Mouse (Mus musculus) liver, embryonic 14.5 days (tissue): ENCODE measurements around the gene C3. TPM values are rescaled to one million over a fixed set of nuclear protein-coding genes. Genes with fewer than 3 reads are reported as not detected.

Experiments used
- ATAC-seq: fragments of 200-750 bp; cut with Nextera tagmentation; 2 replicates; pipeline ENCODE4 v1.8.0; 2017; ENCODE audit warnings: moderate number of reproducible peaks, mild to moderate bottlenecking, moderate library complexity; ENCODE audit not compliant: insufficient read depth
- DNase-seq, 3 experiments: peaks; one replicate each; pipeline ENCODE4 v3.0.0-alpha.2; 2012 to 2013; ENCODE audit warnings: low read depth in 3 of 3, low spot score in 3 of 3
- H3K27ac ChIP-seq: fragments of 300-500 bp; sonication (generic); 2 replicates; pipeline ENCODE4 v1.5.1; 2014; ENCODE audit warnings: moderate library complexity, mild to moderate bottlenecking, control low read depth, inconsistent platforms
- H3K27me3 ChIP-seq: fragments of 300-500 bp; sonication (generic); 2 replicates; pipeline ENCODE4 v1.6.1; 2014; ENCODE audit warnings: mild to moderate bottlenecking, low read length, moderate library complexity; ENCODE audit not compliant: control insufficient read depth, insufficient read depth
- H3K36me3 ChIP-seq: fragments of 300-500 bp; sonication (generic); replicated peaks from 2 replicates; pipeline ENCODE4 v1.6.1; 2014; ENCODE audit warnings: low read depth; ENCODE audit not compliant: control insufficient read depth, insufficient read depth
- H3K4me1 ChIP-seq, 2 experiments: fragments of 200-500 bp in 1 of 2; fragments of 300-500 bp in 1 of 2; sonication (generic) in 1 of 2; replicated peaks; 2 replicates each; pipeline ENCODE4 v1.6.1; 2012 to 2014; ENCODE audit warnings: antibody characterized with exemption in 1 of 2, inconsistent platforms in 1 of 2, low read length in 1 of 2; ENCODE audit not compliant: control insufficient read depth in 2 of 2, insufficient read depth in 2 of 2
- H3K4me2 ChIP-seq: fragments of 300-500 bp; sonication (generic); 2 replicates; pipeline ENCODE4 v1.6.1; 2014; ENCODE audit warnings: low read depth, mild to moderate bottlenecking, control low read depth, moderate library complexity
- H3K4me3 ChIP-seq, 2 experiments: fragments of 200-500 bp in 1 of 2; fragments of 300-500 bp in 1 of 2; sonication (generic) in 1 of 2; 2 replicates each; pipeline ENCODE4 v1.5.1; 2012 to 2014; ENCODE audit warnings: low read depth in 2 of 2, low read length in 2 of 2, mild to moderate bottlenecking in 2 of 2, control low read depth in 1 of 2, inconsistent platforms in 1 of 2, moderate library complexity in 1 of 2; ENCODE audit not compliant: insufficient read depth in 1 of 2
- H3K9ac ChIP-seq: fragments of 300-500 bp; sonication (generic); replicated peaks from 2 replicates; pipeline ENCODE4 v1.6.1; 2014; ENCODE audit warnings: mild to moderate bottlenecking, control low read depth, moderate library complexity
- H3K9me3 ChIP-seq: fragments of 300-500 bp; sonication (generic); 2 replicates; pipeline ENCODE4 v1.6.1; 2016; ENCODE audit warnings: low read length, mixed read lengths; ENCODE audit not compliant: control insufficient read depth
- CTCF ChIP-seq: IDR thresholded peaks from 2 replicates; pipeline ENCODE4 v1.5.1; 2016; ENCODE audit warnings: antibody characterized with exemption, low read depth, control low read depth
- EP300 ChIP-seq: IDR thresholded peaks from 2 replicates; pipeline ENCODE4 v1.6.1; 2016; ENCODE audit warnings: antibody characterized with exemption, low read depth
- WGBS: fragments of 180-500 bp; shearing (Covaris S2); extraction: QIAGEN DNeasy Blood & Tissue Kit; methylation state at CpG from one replicate; pipeline ENCODE4 v1.1.7; 2014; ENCODE audit not compliant: insufficient replicate concordance; 5-methylcytosine and 5-hydroxymethylcytosine counted together
- polyA plus RNA-seq, 2 experiments: library from polyadenylated mRNA; depleted of rRNA in 1 of 2; stranded (reverse) in 1 of 2; unstranded in 1 of 2; fragments of >200 nt; fragmentation: Nextera tagmentation in 1 of 2; extraction: Ambion mirVana in 1 of 2; gene quantifications; 2 replicates each; pipeline versions ENCODE4 v1.2.1 to v1.2.3; 2012 to 2014

The C3 gene
- polyA plus RNA-seq, 2 experiments: 205 to 240 TPM

GRCm38 (mm10) chr17:57198252-57198651 lies 29.7 kb downstream of the C3 start:
- no peak for TF ChIP-seq CTCF
- TF ChIP-seq EP300: no peak
- no peaks in the 10 kb centered on the region for H3K9me3 ChIP-seq
- no peaks in the 10 kb centered on the region for H3K36me3 ChIP-seq
- H3K4me3 ChIP-seq: no peak overlapping the region
- ATAC-seq: no peak
- no peak overlapping the region for H3K9ac ChIP-seq
- DNase-seq: no peak
- H3K4me1 ChIP-seq: 0 out of 4 replicates have a peak, but pooled peaks cover 0 to 2% of the 10 kb centered on the region in 2 experiments
- no peaks in the 10 kb centered on the region for H3K27me3 ChIP-seq
- H3K4me2 ChIP-seq: no peak overlapping the region
- whole genome bisulfite sequencing: 19% methylated on average over 3 of the region's 3 CpGs
- H3K27ac ChIP-seq: no peak overlapping the region

GRCm38 (mm10) chr17:57195326-57196010 lies 32.5 kb downstream of the C3 start:
- 0 out of 4 replicates have a peak, but pooled peaks cover 0 to 2% of the 10 kb centered on the region in 2 experiments for H3K4me1 ChIP-seq
- no peaks in the 10 kb centered on the region for H3K9me3 ChIP-seq
- no peak overlapping the region for H3K9ac ChIP-seq
- no peaks in the 10 kb centered on the region for H3K36me3 ChIP-seq
- WGBS: 56% methylated on average over 8 of the region's 8 CpGs
- ATAC-seq (no peak), DNase-seq (no peak)
- H3K27me3 ChIP-seq: no peaks in the 10 kb centered on the region
- TF ChIP-seq CTCF: no peak
- TF ChIP-seq EP300: no peak
- H3K27ac ChIP-seq: no peak overlapping the region
- no peak overlapping the region for H3K4me3 ChIP-seq
- H3K4me2 ChIP-seq: no peak overlapping the region

GRCm38 (mm10) chr17:57194771-57195170 lies 33.2 kb downstream of the C3 start:
- no peak for DNase-seq
- H3K27me3 ChIP-seq: no peaks in the 10 kb centered on the region
- TF ChIP-seq CTCF: no peak
- TF ChIP-seq EP300: no peak
- H3K9me3 ChIP-seq: no peaks in the 10 kb centered on the region
- H3K4me1 ChIP-seq: 0 out of 4 replicates have a peak, but pooled peaks cover 0 to 2% of the 10 kb centered on the region in 2 experiments
- no peaks in the 10 kb centered on the region for H3K36me3 ChIP-seq
- H3K4me2 ChIP-seq: no peak overlapping the region
- no peak overlapping the region for H3K27ac ChIP-seq
- 44% methylated on average over 3 of the region's 3 CpGs for WGBS
- no peak overlapping the region for H3K9ac ChIP-seq
- no peak for ATAC-seq
- H3K4me3 ChIP-seq: no peak overlapping the region

GRCm38 (mm10) chr17:57194041-57194507 lies 33.9 kb downstream of the C3 start, which contains the start of gene Tnfsf14:
TSS of gene Tnfsf14 (minus strand) at chr17:57194177.
- WGBS: 15% methylated on average over 11 of the region's 11 CpGs
- Histone ChIP-seq H3K36me3 (no peaks in the 10 kb centered on the region), H3K4me1 (0 out of 4 replicates have a peak, but pooled peaks cover 0 to 2% of the 10 kb centered on the region in 2 experiments), H3K9me3 (no peaks in the 10 kb centered on the region), H3K27me3 (no peaks in the 10 kb centered on the region), H3K9ac (no peak within 1 kb of the TSS), H3K27ac (no peak within 1 kb of the TSS), H3K4me3 (peak within 1 kb of the TSS in 1 of 2 experiments; percentile 25; a peak in 2 of 4 replicates), H3K4me2 (no peak within 1 kb of the TSS)
- ATAC-seq: no peak
- DNase-seq: peak in 2 of 3 experiments; percentile 17 to 22
- TF ChIP-seq EP300 (no peak), CTCF (no peak)

- Histone ChIP-seq H3K4me3 (no peak overlapping the region), H3K27me3 (no peaks in the 10 kb centered on the region), H3K27ac (no peak overlapping the region), H3K9ac (no peak overlapping the region), H3K9me3 (no peaks in the 10 kb centered on the region), H3K4me2 (no peak overlapping the region), H3K36me3 (no peaks in the 10 kb centered on the region), H3K4me1 (peaks cover 0 to 3% of the 10 kb centered on the region in 2 experiments; a peak in 2 of 4 replicates)
- ATAC-seq (no peak), DNase-seq (no peak)
- no peak for TF ChIP-seq EP300
- TF ChIP-seq CTCF: no peak
- 21% methylated on average over 12 of the region's 12 CpGs for WGBS
Measured at GRCm38 (mm10) chr17:57188510-57189192, 39.3 kb downstream of the C3 start.
